Mouse (Mus musculus) neural tube, embryonic 11.5 days (tissue): Measurements from ENCODE around the gene Cptp. TPM values are rescaled to one million over a fixed set of nuclear protein-coding genes. Genes with fewer than 3 reads are reported as not detected.

ENCODE experiments used
- ATAC-seq: fragments of 200-750 bp; cut with Nextera tagmentation; 2 replicates; pipeline ENCODE4 v1.8.0; 2017; ENCODE audit warnings: moderate number of reproducible peaks, mild to moderate bottlenecking, moderate TSS enrichment, moderate library complexity; ENCODE audit not compliant: insufficient read depth, low FRiP score, low TSS enrichment
- DNase-seq: peaks from one replicate; pipeline ENCODE4 v3.0.0-alpha.2; 2015; ENCODE audit warnings: low spot score
- H3K27ac ChIP-seq: fragments of 300-500 bp; sonication (generic); 2 replicates; pipeline ENCODE4 v1.5.1; 2014; ENCODE audit warnings: low read depth, mild to moderate bottlenecking, low read length
- H3K27me3 ChIP-seq: fragments of 300-500 bp; sonication (generic); 2 replicates; pipeline ENCODE4 v1.6.1; 2014; ENCODE audit warnings: mild to moderate bottlenecking, low read length, mixed read lengths; ENCODE audit not compliant: control insufficient read depth, insufficient read depth
- H3K36me3 ChIP-seq: fragments of 300-500 bp; sonication (generic); 2 replicates; pipeline ENCODE4 v1.6.1; 2014; ENCODE audit warnings: mild to moderate bottlenecking, low read length, moderate library complexity, mixed read lengths; ENCODE audit not compliant: control insufficient read depth, insufficient read depth
- H3K4me1 ChIP-seq: fragments of 300-500 bp; sonication (generic); 2 replicates; pipeline ENCODE4 v1.6.1; 2014; ENCODE audit warnings: low read length, mixed read lengths; ENCODE audit not compliant: control insufficient read depth, insufficient read depth
- H3K4me2 ChIP-seq: fragments of 300-500 bp; sonication (generic); 2 replicates; pipeline ENCODE4 v1.6.1; 2014; ENCODE audit warnings: low read depth, mild to moderate bottlenecking, moderate library complexity
- H3K4me3 ChIP-seq: fragments of 300-500 bp; sonication (generic); 2 replicates; pipeline ENCODE4 v1.5.1; 2014; ENCODE audit warnings: low read depth, low read length
- H3K9ac ChIP-seq: fragments of 300-500 bp; sonication (generic); 2 replicates; pipeline ENCODE4 v1.6.1; 2014; ENCODE audit warnings: mild to moderate bottlenecking, low read length
- H3K9me3 ChIP-seq: fragments of 300-500 bp; sonication (generic); 2 replicates; pipeline ENCODE4 v1.6.1; 2016; ENCODE audit warnings: low read length; ENCODE audit not compliant: control insufficient read depth
- WGBS: fragments of 180-500 bp; shearing (Covaris S2); extraction: QIAGEN DNeasy Blood & Tissue Kit; methylation state at CpG from one replicate; pipeline ENCODE4 v1.1.7; 2014; 5-methylcytosine and 5-hydroxymethylcytosine counted together
- polyA plus RNA-seq: library from polyadenylated mRNA; unstranded; fragments of >200 nt; fragmentation: Nextera tagmentation; extraction: Ambion mirVana; gene quantifications from 2 replicates; pipeline ENCODE4 v1.2.1, GENCODE M21; 2014

Gene Cptp
- polyA plus RNA-seq, 1 experiment from 2014 or later = 28.3 TPM

DNA sequence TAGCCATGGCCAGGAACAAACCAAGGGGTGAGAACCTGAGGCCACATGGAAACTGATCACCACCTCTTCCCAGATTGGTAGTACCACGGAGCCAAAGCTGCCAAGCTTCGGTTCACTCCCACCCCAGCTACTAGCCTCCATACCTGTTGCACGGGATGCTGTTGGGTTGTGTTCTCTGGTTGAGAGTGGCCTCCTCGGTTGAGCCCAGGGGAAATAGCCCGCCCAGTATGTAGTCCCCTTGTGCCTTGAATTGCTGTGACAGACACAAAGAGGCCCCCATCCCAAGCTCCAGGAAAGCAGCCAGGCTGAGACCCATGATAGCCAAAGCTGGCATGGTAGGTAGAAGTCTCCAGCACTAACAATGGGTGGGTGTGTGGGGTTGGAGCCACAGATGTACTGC lies 6.2 kb downstream of the Cptp start, which contains the start of gene Tas1r3:
Gene Tas1r3, minus strand, starts transcription at position 362 of the 400 bp plus-strand sequence.
- WGBS = 77% methylated on average over 5 of the region's 5 CpGs
- H3K36me3 ChIP-seq = peaks cover 8% of the 10 kb centered on the region; the same call in 1 of the 2 replicates

DNA sequence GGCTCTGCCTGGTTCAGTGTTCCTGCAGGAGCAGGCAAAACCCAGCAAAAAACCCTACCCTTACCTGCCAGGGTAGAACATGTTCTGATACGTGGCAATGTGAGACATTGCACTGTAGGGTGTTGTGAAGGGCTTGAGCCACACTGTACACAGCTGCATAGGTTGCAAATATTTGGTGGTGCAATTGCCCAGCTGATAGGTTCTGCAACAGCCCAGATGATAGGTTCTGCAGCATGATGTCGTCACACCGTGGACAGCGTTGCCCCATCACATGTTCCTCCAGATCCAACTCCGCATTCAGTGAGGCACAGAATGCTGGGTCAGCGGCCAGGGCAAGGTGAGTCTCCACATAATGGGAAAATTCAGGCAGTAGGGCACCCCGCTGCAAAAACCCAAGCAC lies 7.5 kb downstream of the Cptp start:
- H3K9me3 ChIP-seq = no peaks in the 10 kb centered on the region
- WGBS = 92% methylated on average over 7 of the region's 7 CpGs
- DNase-seq = no peak
- H3K36me3 ChIP-seq = peaks cover 10% of the 10 kb centered on the region
- no peak overlapping the region for H3K27ac ChIP-seq
- H3K9ac ChIP-seq = no peak overlapping the region
- H3K4me3 ChIP-seq = no peak overlapping the region
- no peaks in the 10 kb centered on the region for H3K27me3 ChIP-seq
- H3K4me1 ChIP-seq = no peaks in the 10 kb centered on the region
- no peak for ATAC-seq
- no peak overlapping the region for H3K4me2 ChIP-seq

More for the DNA sequence above, 6.2 kb downstream of the Cptp start, which contains the start of gene Tas1r3:
- no peak for DNase-seq
- no peak within 1 kb of the TSS for H3K4me3 ChIP-seq
- no peaks in the 10 kb centered on the region for H3K27me3 ChIP-seq
- H3K9ac ChIP-seq = no peak within 1 kb of the TSS
- ATAC-seq = no peak
- H3K27ac ChIP-seq = no peak within 1 kb of the TSS
- no peaks in the 10 kb centered on the region for H3K4me1 ChIP-seq
- H3K9me3 ChIP-seq = no peaks in the 10 kb centered on the region
- no peak within 1 kb of the TSS for H3K4me2 ChIP-seq

DNA sequence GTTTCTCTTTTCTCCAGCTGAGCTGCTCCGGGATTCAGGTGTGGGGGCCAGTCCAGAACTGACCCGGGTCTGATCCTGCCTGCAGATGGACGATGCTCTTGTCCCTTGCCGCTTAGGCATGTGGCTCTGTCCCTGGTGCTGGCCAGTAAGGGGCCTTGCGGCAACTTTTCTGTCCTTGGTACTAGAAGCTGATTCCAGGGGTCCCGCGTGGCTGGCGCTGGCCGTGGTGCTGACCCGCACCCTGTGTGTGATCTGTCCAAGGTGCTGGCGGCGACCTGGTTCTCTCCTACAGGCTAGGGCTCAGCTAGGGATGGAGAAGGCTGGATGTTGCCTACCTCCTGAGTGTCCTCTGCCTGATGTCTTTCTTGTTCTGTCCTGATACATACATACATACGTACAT lies 9.9 kb downstream of the Cptp start:
- peaks cover 11% of the 10 kb centered on the region for H3K36me3 ChIP-seq
- H3K27me3 ChIP-seq = no peaks in the 10 kb centered on the region
- peak; percentile 76 for DNase-seq
- no peaks in the 10 kb centered on the region for H3K4me1 ChIP-seq
- 29% methylated on average over 13 of the region's 13 CpGs for WGBS
- no peak for ATAC-seq
- no peak overlapping the region for H3K27ac ChIP-seq
- no peak overlapping the region for H3K9ac ChIP-seq
- H3K4me2 ChIP-seq = no peak overlapping the region
- H3K4me3 ChIP-seq = no peak overlapping the region
- no peaks in the 10 kb centered on the region for H3K9me3 ChIP-seq

DNA sequence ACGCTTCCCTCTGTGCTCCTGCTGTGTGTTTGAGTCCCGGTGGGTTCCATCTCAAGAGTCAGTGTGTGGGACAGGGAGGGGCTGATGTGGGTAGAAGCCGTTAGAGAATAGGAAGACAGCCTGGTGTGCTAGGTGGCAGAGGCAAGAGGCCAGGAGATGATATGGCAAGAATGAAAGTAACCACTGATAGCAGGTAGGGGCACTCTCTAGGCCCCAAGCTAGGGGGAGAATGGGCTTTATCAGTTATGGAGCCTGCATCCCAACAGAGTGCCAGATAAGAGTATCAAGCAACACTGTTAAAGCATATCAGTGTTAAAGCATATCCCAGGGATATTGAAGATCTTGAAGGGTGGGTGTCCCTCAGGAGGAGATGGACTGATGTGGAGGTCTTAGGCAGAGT lies 12.4 kb downstream of the Cptp start:
- H3K27me3 ChIP-seq = no peaks in the 10 kb centered on the region
- peaks cover 11% of the 10 kb centered on the region for H3K36me3 ChIP-seq
- no peaks in the 10 kb centered on the region for H3K9me3 ChIP-seq
- WGBS = 84% methylated on average over 3 of the region's 3 CpGs
- no peaks in the 10 kb centered on the region for H3K4me1 ChIP-seq
- H3K4me3 ChIP-seq = no peak overlapping the region
- H3K4me2 ChIP-seq = no peak overlapping the region
- no peak overlapping the region for H3K9ac ChIP-seq
- ATAC-seq = no peak
- no peak for DNase-seq
- no peak overlapping the region for H3K27ac ChIP-seq

DNA sequence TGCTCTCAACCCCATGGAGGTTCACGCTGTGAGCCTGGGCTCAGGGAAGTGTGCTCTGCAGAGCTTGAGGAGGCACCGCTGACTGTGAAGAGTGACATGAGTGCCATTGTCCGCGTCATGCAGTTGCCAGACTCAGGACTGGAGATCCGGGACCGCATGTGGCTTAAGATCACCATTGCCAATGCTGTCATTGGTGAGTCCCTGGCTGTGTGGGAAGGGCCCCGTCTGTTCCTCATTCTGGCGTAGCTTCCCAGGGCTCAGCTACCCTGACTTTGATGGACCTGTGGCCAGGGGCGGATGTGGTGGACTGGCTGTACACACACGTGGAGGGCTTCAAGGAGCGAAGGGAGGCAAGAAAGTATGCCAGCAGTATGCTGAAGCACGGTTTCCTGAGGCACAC lies 13.2 kb downstream of the Cptp start:
- Histone ChIP-seq H3K4me3 (no peak overlapping the region), H3K9me3 (no peaks in the 10 kb centered on the region), H3K27me3 (no peaks in the 10 kb centered on the region), H3K4me1 (no peaks in the 10 kb centered on the region), H3K27ac (no peak overlapping the region), H3K4me2 (no peak overlapping the region), H3K9ac (no peak overlapping the region), H3K36me3 (peaks cover 11% of the 10 kb centered on the region)
- no peak for ATAC-seq
- 96% methylated on average over 12 of the region's 12 CpGs for WGBS
- no peak for DNase-seq

DNA sequence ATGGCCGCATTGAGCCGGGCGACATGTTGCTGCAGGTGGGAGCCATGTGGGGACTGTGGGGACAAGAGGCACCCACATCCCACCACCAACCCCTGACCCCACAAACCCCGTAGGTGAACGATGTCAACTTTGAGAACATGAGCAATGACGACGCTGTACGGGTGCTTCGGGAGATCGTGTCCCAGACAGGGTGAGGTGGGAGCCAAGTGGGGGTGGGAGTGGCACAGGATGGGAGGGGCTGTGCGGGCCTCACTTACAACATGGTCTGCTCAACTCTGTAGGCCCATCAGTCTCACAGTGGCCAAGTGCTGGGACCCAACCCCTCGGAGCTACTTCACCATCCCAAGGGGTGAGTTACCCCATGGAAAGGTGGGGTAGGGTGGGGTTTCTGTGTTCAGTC lies 14.2 kb downstream of the Cptp start:
- peaks cover 11% of the 10 kb centered on the region for H3K36me3 ChIP-seq
- no peaks in the 10 kb centered on the region for H3K27me3 ChIP-seq
- no peak for ATAC-seq
- no peak for DNase-seq
- no peak overlapping the region for H3K27ac ChIP-seq
- no peaks in the 10 kb centered on the region for H3K4me1 ChIP-seq
- H3K4me2 ChIP-seq = no peak overlapping the region
- 96% methylated on average over 12 of the region's 12 CpGs for WGBS
- H3K9me3 ChIP-seq = no peaks in the 10 kb centered on the region
- no peak overlapping the region for H3K9ac ChIP-seq
- no peak overlapping the region for H3K4me3 ChIP-seq

DNA sequence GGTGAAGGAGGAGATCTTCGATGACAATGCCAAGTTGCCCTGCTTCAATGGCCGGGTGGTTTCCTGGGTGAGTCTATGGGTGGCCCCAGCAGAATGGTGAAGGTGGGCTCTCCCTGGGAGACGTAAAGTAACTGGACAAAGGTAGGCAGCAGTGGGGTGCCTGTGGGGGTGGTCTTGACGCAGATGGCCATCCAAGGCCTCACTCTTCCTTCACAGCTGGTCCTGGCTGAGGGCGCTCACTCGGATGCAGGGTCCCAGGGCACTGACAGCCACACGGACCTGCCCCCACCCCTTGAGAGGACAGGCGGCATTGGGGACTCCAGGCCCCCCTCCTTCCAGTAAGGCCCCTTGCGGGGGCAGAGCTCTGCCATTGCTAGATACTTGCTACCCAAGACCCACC lies 15.8 kb downstream of the Cptp start:
- no peak overlapping the region for H3K4me3 ChIP-seq
- H3K36me3 ChIP-seq = peaks cover 9% of the 10 kb centered on the region
- H3K27me3 ChIP-seq = no peaks in the 10 kb centered on the region
- no peaks in the 10 kb centered on the region for H3K9me3 ChIP-seq
- H3K9ac ChIP-seq = no peak overlapping the region
- DNase-seq (no peak), ATAC-seq (no peak)
- H3K4me1 ChIP-seq = peaks cover 7% of the 10 kb centered on the region
- 90% methylated on average over 9 of the region's 9 CpGs for WGBS
- no peak overlapping the region for H3K27ac ChIP-seq
- H3K4me2 ChIP-seq = no peak overlapping the region

DNA sequence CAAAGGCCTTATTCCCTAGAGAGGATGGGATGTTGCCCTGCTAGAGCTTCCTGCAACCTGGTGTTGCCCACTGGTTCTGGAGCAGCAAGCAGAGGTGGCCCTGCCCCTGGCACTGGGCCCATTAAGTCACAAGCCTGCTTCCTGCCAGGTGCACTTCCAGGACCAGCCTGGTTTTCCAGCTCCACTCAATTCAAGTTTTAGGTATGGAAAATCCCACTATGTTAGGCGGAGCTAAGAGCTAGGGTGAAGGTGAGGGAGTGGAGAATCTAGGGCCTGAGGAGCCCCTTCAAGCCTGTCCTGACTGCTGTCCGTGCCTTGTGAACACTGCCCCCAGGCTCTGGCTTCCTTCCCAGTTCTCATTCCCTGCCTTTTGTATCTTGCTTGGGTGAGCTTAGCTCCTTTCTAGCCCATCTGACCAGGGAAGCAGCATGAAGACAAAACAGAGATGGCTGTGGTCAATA lies 17.3 kb downstream of the Cptp start:
- no peak overlapping the region for H3K9ac ChIP-seq
- no peak overlapping the region for H3K4me2 ChIP-seq
- no peaks in the 10 kb centered on the region for H3K9me3 ChIP-seq
- ATAC-seq = no peak
- 93% methylated on average over 2 of the region's 2 CpGs for WGBS
- peaks cover 14% of the 10 kb centered on the region for H3K4me1 ChIP-seq
- DNase-seq = no peak
- no peaks in the 10 kb centered on the region for H3K27me3 ChIP-seq
- no peak overlapping the region for H3K27ac ChIP-seq
- peaks cover 5% of the 10 kb centered on the region for H3K36me3 ChIP-seq
- no peak overlapping the region for H3K4me3 ChIP-seq

DNA sequence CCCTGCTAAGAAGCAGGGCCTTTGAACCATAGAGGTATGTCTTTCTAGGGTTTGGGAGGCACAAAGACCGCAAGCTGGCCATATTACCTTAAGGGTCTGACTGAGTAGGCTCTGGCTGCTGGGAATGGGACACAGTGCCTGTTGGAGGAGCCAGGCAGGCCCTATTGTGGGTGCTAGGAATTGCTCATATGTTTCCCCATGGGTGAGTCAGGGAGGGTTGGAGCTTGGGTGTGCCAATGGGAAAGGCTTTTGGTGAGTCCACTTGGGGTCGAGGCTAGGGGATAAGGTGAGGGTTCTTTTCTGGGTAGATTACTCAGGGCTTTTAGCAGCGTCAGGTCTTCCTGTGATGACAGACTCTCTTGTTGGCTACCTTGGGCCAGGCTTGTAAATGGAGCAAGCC lies 17.9 kb downstream of the Cptp start:
- ATAC-seq (no peak), DNase-seq (no peak)
- WGBS = 91% methylated on average over 3 of the region's 3 CpGs
- H3K9me3 ChIP-seq = no peaks in the 10 kb centered on the region
- H3K27ac ChIP-seq = no peak overlapping the region
- peaks cover 17% of the 10 kb centered on the region for H3K4me1 ChIP-seq
- H3K4me3 ChIP-seq = no peak overlapping the region
- no peaks in the 10 kb centered on the region for H3K27me3 ChIP-seq
- H3K9ac ChIP-seq = no peak overlapping the region
- no peak overlapping the region for H3K4me2 ChIP-seq
- H3K36me3 ChIP-seq = peaks cover 4% of the 10 kb centered on the region
